ENCODE assay signal across 9 mouse cellular contexts in genomic region chrX:166416196-166416595, GRCm38 (mm10). TPM values are rescaled to one million over a fixed set of nuclear protein-coding genes. Genes with fewer than 3 reads are reported as not detected.
DNase-seq lines count a peak whose midpoint lies in the region; ATAC-seq and TF ChIP-seq lines count a peak whose summit lies in the region.
"Had no signal": no experiment of that assay in that cellular context is flagged by ENCODE, and none has a peak within 500 bp of the region (broad histone marks: within the 10 kb centered on the region; RNA-seq: fewer than 3 reads in every experiment).

No protein-coding gene starts in this region.

- ATAC-seq in midbrain, embryonic 14.5 days (ENCODE audit: low FRiP score, low TSS enrichment): no peak
- ATAC-seq in midbrain, embryonic 16.5 days: no peak
- peak; percentile 59 to 74 for ATAC-seq in hematopoietic stem cell, adult 5-6 weeks (replicated peaks in 1 of 2; ENCODE audit: insufficient read depth in 1 of 2, low FRiP score in 2 of 2, low TSS enrichment in 1 of 2, low read depth in 1 of 2, poor library complexity in 2 of 2, severe bottlenecking in 2 of 2)

- no peak overlapping the region for H3K27ac ChIP-seq in gastrocnemius, adult 2 months
- no peak overlapping the region for H3K27ac ChIP-seq in midbrain, embryonic 14.5 days (replicated peaks; ENCODE audit: low read depth, low read length)
- no peak overlapping the region for H3K27ac ChIP-seq in midbrain, embryonic 16.5 days (ENCODE audit: low read length)
- H3K27ac ChIP-seq: neural tube, embryonic 13.5 days had no signal

- H3K9ac ChIP-seq in midbrain, embryonic 14.5 days (replicated peaks; ENCODE audit: low read length): no peak overlapping the region
- H3K9ac ChIP-seq in midbrain, embryonic 16.5 days (ENCODE audit: low read depth, low read length): no peak overlapping the region
- H3K9ac ChIP-seq: neural tube, embryonic 13.5 days had no signal

- H3K9me3 ChIP-seq in midbrain, embryonic 14.5 days (ENCODE audit: control insufficient read depth, low read length): no peaks in the 10 kb centered on the region
- H3K9me3 ChIP-seq in midbrain, embryonic 16.5 days (replicated peaks; ENCODE audit: control insufficient read depth, low read length, poor library complexity, severe bottlenecking): no peaks in the 10 kb centered on the region
- H3K9me3 ChIP-seq: neural tube, embryonic 13.5 days had no signal

- peak; percentile 64 for TF ChIP-seq CTCF in gastrocnemius, adult 2 months (IDR thresholded peaks at IDR 0.05)

- intact Hi-C loops in gastrocnemius, adult 2 months (cut with DNase I): loop anchor here (5.0 to 10.0 kb wide), 2 partner anchors 236 to 251 kb away; no protein-coding TSS in a partner anchor
- intact Hi-C loops in gastrocnemius, postnatal 14 days (cut with DNase I; ENCODE audit: low total_unique reads): no loop called here

- no peaks in the 10 kb centered on the region for H3K4me1 ChIP-seq in midbrain, embryonic 14.5 days (ENCODE audit: control insufficient read depth, insufficient read depth, low read length)
- H3K4me1 ChIP-seq in midbrain, embryonic 16.5 days (ENCODE audit: control insufficient read depth, insufficient read depth, low read length): no peaks in the 10 kb centered on the region
- H3K4me1 ChIP-seq: neural tube, embryonic 13.5 days had no signal

- WGBS in midbrain, embryonic 14.5 days: 87% methylated on average over 4 of the region's 6 CpGs
- 66% methylated on average over 5 of the region's 6 CpGs for WGBS in midbrain, embryonic 16.5 days

- no peaks in the 10 kb centered on the region for H3K27me3 ChIP-seq in midbrain, embryonic 14.5 days (ENCODE audit: control insufficient read depth, insufficient read depth, low read length)
- no peaks in the 10 kb centered on the region for H3K27me3 ChIP-seq in midbrain, embryonic 16.5 days (ENCODE audit: control insufficient read depth, insufficient read depth, low read depth, low read length)
- H3K27me3 ChIP-seq: neural tube, embryonic 13.5 days had no signal

- no peak overlapping the region for H3K4me3 ChIP-seq in gastrocnemius, adult 2 months
- H3K4me3 ChIP-seq in midbrain, embryonic 14.5 days (replicated peaks; ENCODE audit: low read depth, low read length): no peak overlapping the region
- H3K4me3 ChIP-seq in midbrain, embryonic 16.5 days (ENCODE audit: low read depth, low read length): no peak overlapping the region
- H3K4me3 ChIP-seq: neural tube, embryonic 13.5 days had no signal

- no peak overlapping the region for H3K4me2 ChIP-seq in midbrain, embryonic 14.5 days (ENCODE audit: low read length)
- no peak overlapping the region for H3K4me2 ChIP-seq in midbrain, embryonic 16.5 days (ENCODE audit: low read length)
- H3K4me2 ChIP-seq: neural tube, embryonic 13.5 days had no signal

- DNase-seq in gastrocnemius, adult 2 months: peak; percentile 17
- DNase-seq in gastrocnemius, postnatal 14 days: no peak
- peak; percentile 69 for DNase-seq in midbrain, embryonic 14.5 days
- DNase-seq in brain, adult 2 months (ENCODE audit: low read depth, low spot score): peak; percentile 72
- DNase-seq in spleen, postnatal 36 days (ENCODE audit: low spot score in 2 of 2): peak; percentile 5 to 14
- DNase-seq in layer of hippocampus, adult 11-12 months (ENCODE audit: low spot score): no peak

- H3K36me3 ChIP-seq in midbrain, embryonic 14.5 days (ENCODE audit: control insufficient read depth, insufficient read depth, low read length): no peaks in the 10 kb centered on the region
- no peaks in the 10 kb centered on the region for H3K36me3 ChIP-seq in midbrain, embryonic 16.5 days (ENCODE audit: control insufficient read depth, insufficient read depth, low read length)

RNA-seq across cellular contexts. Expression of gene Trappc2, which starts 24.2 kb away (rescaled TPM):
- 10 to 100 TPM; 19.2 to 20.0 TPM for total RNA-seq in gastrocnemius, adult 2 months (2021)
- total RNA-seq in gastrocnemius, postnatal 14 days (2021): 10 to 100 TPM; 17.6 to 18.1 TPM
- 90.3 and 92.3 TPM in 2 replicates for polyA plus RNA-seq in midbrain, embryonic 14.5 days (2014; fragmentation: Nextera tagmentation; extraction: Ambion mirVana)
- 92.9 and 98.7 TPM in 2 replicates for polyA plus RNA-seq in midbrain, embryonic 16.5 days (2015; fragmentation: Nextera tagmentation; extraction: Ambion mirVana)
- 10.4 and 14.6 TPM in 2 replicates for total RNA-seq in hematopoietic stem cell, adult 5-6 weeks (2017)

RNA-seq across cellular contexts. Expression of gene Ofd1, which starts 24.3 kb away (rescaled TPM):
- total RNA-seq in gastrocnemius, adult 2 months (2021): 1 to 10 TPM; 4.6 to 6.2 TPM
- 1 to 10 TPM; 4.7 to 6.0 TPM for total RNA-seq in gastrocnemius, postnatal 14 days (2021)
- 6.4 and 9.1 TPM in 2 replicates for polyA plus RNA-seq in midbrain, embryonic 14.5 days (2014; fragmentation: Nextera tagmentation; extraction: Ambion mirVana)
- 5.7 and 6.3 TPM in 2 replicates for polyA plus RNA-seq in midbrain, embryonic 16.5 days (2015; fragmentation: Nextera tagmentation; extraction: Ambion mirVana)
- 18.2 and 18.9 TPM in 2 replicates for total RNA-seq in hematopoietic stem cell, adult 5-6 weeks (2017)

Comparison
In these comparisons a context has a peak if more than half of its experiments do, and no peak if none do; other contexts are left out.
1. DNase-seq: peak in gastrocnemius, adult 2 months (single experiment), midbrain, embryonic 14.5 days (single experiment), brain, adult 2 months (single experiment) and spleen, postnatal 36 days (2 of 2); none in gastrocnemius, postnatal 14 days (single experiment) and layer of hippocampus, adult 11-12 months (single experiment).
2. ATAC-seq: peak in hematopoietic stem cell, adult 5-6 weeks (2 of 2); none in midbrain, embryonic 14.5 days (single experiment) and midbrain, embryonic 16.5 days (single experiment).